Mouse (Mus musculus): ENCODE data around the gene Taar8c. TPM values are rescaled to one million over a fixed set of nuclear protein-coding genes. Genes with fewer than 3 reads are reported as not detected.
"Not testable (repeated sequence)": the region's sequence is repeated elsewhere in the genome, so short reads cannot be mapped to it uniquely, and the experiment has no call there.

Taar8c gene
- polyA plus RNA-seq, 1 experiment: 0.15 TPM

- no peak for DNase-seq (ENCODE audit: low read depth in 1 of 2, low spot score in 2 of 2)
- H3K4me1 ChIP-seq (ENCODE audit: control insufficient read depth, insufficient read depth, insufficient read length): no peaks in the 10 kb centered on the region
- no peaks in the 10 kb centered on the region for H3K36me3 ChIP-seq (ENCODE audit: control insufficient read depth, insufficient read depth, low read length)
- no peaks in the 10 kb centered on the region for H3K27me3 ChIP-seq (ENCODE audit: control insufficient read depth, insufficient read depth, low read length)
- H3K27ac ChIP-seq (ENCODE audit: insufficient read depth, low read length): no peak overlapping the region
- H3K4me3 ChIP-seq (ENCODE audit: extremely low read depth, insufficient read depth, insufficient read length): no peak overlapping the region
- TF ChIP-seq POLR2A (IDR thresholded peaks at IDR 0.05; ENCODE audit: low read depth, low read length) (no peak), CTCF (IDR thresholded peaks at IDR 0.05; ENCODE audit: extremely low read depth, insufficient read depth, insufficient read length, insufficient replicate concordance) (no peak)
- 74% methylated on average over 5 of the region's 5 CpGs for WGBS
These were observed 30.6 kb upstream of the Taar8c start for GRCm38 (mm10) chr10:24132273-24132672.

- Histone ChIP-seq H3K4me3 (ENCODE audit: extremely low read depth, insufficient read depth, insufficient read length) (no peak overlapping the region; the same call in 1 of the 2 replicates), H3K27me3 (ENCODE audit: control insufficient read depth, insufficient read depth, low read length) (no peaks in the 10 kb centered on the region), H3K27ac (ENCODE audit: insufficient read depth, low read length) (no peak overlapping the region; the same call in 1 of the 2 replicates), H3K4me1 (ENCODE audit: control insufficient read depth, insufficient read depth, insufficient read length) (no peaks in the 10 kb centered on the region), H3K36me3 (ENCODE audit: control insufficient read depth, insufficient read depth, low read length) (no peaks in the 10 kb centered on the region)
- WGBS: 36% methylated on average over 9 of the region's 9 CpGs
- TF ChIP-seq POLR2A (IDR thresholded peaks at IDR 0.05; ENCODE audit: low read depth, low read length) (no peak), CTCF (IDR thresholded peaks at IDR 0.05; ENCODE audit: extremely low read depth, insufficient read depth, insufficient read length, insufficient replicate concordance) (0 out of 2 replicates have a peak, but pooled peaks have one; percentile 7)
- DNase-seq (ENCODE audit: low read depth in 1 of 2, low spot score in 2 of 2): peak; percentile 55 to 77
These were observed 29.9 kb upstream of the Taar8c start for GRCm38 (mm10) chr10:24131451-24132262.

- TF ChIP-seq POLR2A (IDR thresholded peaks at IDR 0.05; ENCODE audit: low read depth, low read length) (no peak), CTCF (IDR thresholded peaks at IDR 0.05; ENCODE audit: extremely low read depth, insufficient read depth, insufficient read length, insufficient replicate concordance) (no peak; the same call in 1 of the 2 replicates)
- H3K4me3 ChIP-seq (ENCODE audit: extremely low read depth, insufficient read depth, insufficient read length): no peak overlapping the region
- H3K27ac ChIP-seq (ENCODE audit: insufficient read depth, low read length): no peak overlapping the region
- 47% methylated on average over 6 of the region's 6 CpGs for WGBS
- H3K36me3 ChIP-seq (ENCODE audit: control insufficient read depth, insufficient read depth, low read length): no peaks in the 10 kb centered on the region
- no peaks in the 10 kb centered on the region for H3K4me1 ChIP-seq (ENCODE audit: control insufficient read depth, insufficient read depth, insufficient read length)
- no peaks in the 10 kb centered on the region for H3K27me3 ChIP-seq (ENCODE audit: control insufficient read depth, insufficient read depth, low read length)
- no peak for DNase-seq (ENCODE audit: low read depth in 1 of 2, low spot score in 2 of 2)
These were observed 9.5 kb upstream of the Taar8c start for GRCm38 (mm10) chr10:24111116-24111778.

- 91% methylated on average over 8 of the region's 8 CpGs for WGBS
- not testable (repeated sequence) for H3K36me3 ChIP-seq (ENCODE audit: control insufficient read depth, insufficient read depth, low read length); H3K4me1 ChIP-seq (ENCODE audit: control insufficient read depth, insufficient read depth, insufficient read length); H3K27ac ChIP-seq (ENCODE audit: insufficient read depth, low read length); H3K4me3 ChIP-seq (ENCODE audit: extremely low read depth, insufficient read depth, insufficient read length); H3K27me3 ChIP-seq (ENCODE audit: control insufficient read depth, insufficient read depth, low read length); DNase-seq (ENCODE audit: low read depth in 1 of 2, low spot score in 2 of 2)
These were observed 7.7 kb upstream of the Taar8c start, which contains the start of gene Taar9 for GRCm38 (mm10) chr10:24109434-24109833. Gene Taar9 (minus strand): TSS chr10:24109534.

- H3K4me3 ChIP-seq (ENCODE audit: extremely low read depth, insufficient read depth, insufficient read length): no peak overlapping the region
- no peak for TF ChIP-seq POLR2A (IDR thresholded peaks at IDR 0.05; ENCODE audit: low read depth, low read length)
- no peak for TF ChIP-seq CTCF (IDR thresholded peaks at IDR 0.05; ENCODE audit: extremely low read depth, insufficient read depth, insufficient read length, insufficient replicate concordance)
- H3K27me3 ChIP-seq (ENCODE audit: control insufficient read depth, insufficient read depth, low read length): no peaks in the 10 kb centered on the region
- DNase-seq (ENCODE audit: low read depth in 1 of 2, low spot score in 2 of 2): no peak
- no peak overlapping the region for H3K27ac ChIP-seq (ENCODE audit: insufficient read depth, low read length)
- no peaks in the 10 kb centered on the region for H3K4me1 ChIP-seq (ENCODE audit: control insufficient read depth, insufficient read depth, insufficient read length)
- H3K36me3 ChIP-seq (ENCODE audit: control insufficient read depth, insufficient read depth, low read length): no peaks in the 10 kb centered on the region
- WGBS: 96% methylated on average over 3 of the region's 3 CpGs
These were observed 6.5 kb upstream of the Taar8c start for GRCm38 (mm10) chr10:24108236-24108635.

GRCm38 (mm10) chr10:24107747-24108146, 6.0 kb upstream of the Taar8c start:
- Histone ChIP-seq H3K36me3 (ENCODE audit: control insufficient read depth, insufficient read depth, low read length) (no peaks in the 10 kb centered on the region), H3K27me3 (ENCODE audit: control insufficient read depth, insufficient read depth, low read length) (no peaks in the 10 kb centered on the region), H3K4me1 (ENCODE audit: control insufficient read depth, insufficient read depth, insufficient read length) (no peaks in the 10 kb centered on the region), H3K27ac (ENCODE audit: insufficient read depth, low read length) (no peak overlapping the region), H3K4me3 (ENCODE audit: extremely low read depth, insufficient read depth, insufficient read length) (no peak overlapping the region)
- TF ChIP-seq CTCF (IDR thresholded peaks at IDR 0.05; ENCODE audit: extremely low read depth, insufficient read depth, insufficient read length, insufficient replicate concordance) (no peak), POLR2A (IDR thresholded peaks at IDR 0.05; ENCODE audit: low read depth, low read length) (no peak)
- DNase-seq (ENCODE audit: low read depth in 1 of 2, low spot score in 2 of 2): no peak
- WGBS: 24% methylated on average over 5 of the region's 5 CpGs

GRCm38 (mm10) chr10:24103299-24103698, 1.6 kb upstream of the Taar8c start:
- H3K36me3 ChIP-seq (ENCODE audit: control insufficient read depth, insufficient read depth, low read length); DNase-seq (ENCODE audit: low read depth in 1 of 2, low spot score in 2 of 2); H3K27me3 ChIP-seq (ENCODE audit: control insufficient read depth, insufficient read depth, low read length); H3K4me3 ChIP-seq (ENCODE audit: extremely low read depth, insufficient read depth, insufficient read length); H3K27ac ChIP-seq (ENCODE audit: insufficient read depth, low read length); H3K4me1 ChIP-seq (ENCODE audit: control insufficient read depth, insufficient read depth, insufficient read length): not testable (repeated sequence)
- WGBS: 27% methylated on average over 1 of the region's 1 CpGs

GRCm38 (mm10) chr10:24097010-24097409, 4.7 kb downstream of the Taar8c start:
- H3K36me3 ChIP-seq (ENCODE audit: control insufficient read depth, insufficient read depth, low read length); DNase-seq (ENCODE audit: low read depth in 1 of 2, low spot score in 2 of 2); H3K4me3 ChIP-seq (ENCODE audit: extremely low read depth, insufficient read depth, insufficient read length); H3K4me1 ChIP-seq (ENCODE audit: control insufficient read depth, insufficient read depth, insufficient read length); H3K27ac ChIP-seq (ENCODE audit: insufficient read depth, low read length); H3K27me3 ChIP-seq (ENCODE audit: control insufficient read depth, insufficient read depth, low read length): not testable (repeated sequence)
- WGBS: 65% methylated on average over 2 of the region's 2 CpGs

Data from spleen, adult 2 months (tissue).